Mouse (Mus musculus) cerebellum, adult (tissue): ENCODE measurements around the gene Atg16l2.

Source experiments
- ATAC-seq: cut with Nextera tagmentation; 2 replicates; pipeline ENCODE4 v1.9.2; 2017; ENCODE audit warnings: mild to moderate bottlenecking, moderate library complexity, mixed read lengths; ENCODE audit not compliant: insufficient number of reproducible peaks, low FRiP score, low TSS enrichment

Gene Atg16l2

GRCm38 (mm10) chr7:101236712-101237473 lies 65.2 kb downstream of the Atg16l2 start:
- no peak for ATAC-seq

- ATAC-seq: no peak
Measured at GRCm38 (mm10) chr7:101232716-101233115, 69.3 kb downstream of the Atg16l2 start.

- no peak for ATAC-seq
Measured at GRCm38 (mm10) chr7:101231458-101231857, 70.6 kb downstream of the Atg16l2 start.

GRCm38 (mm10) chr7:101229336-101229735 lies 72.7 kb downstream of the Atg16l2 start:
- no peak for ATAC-seq

GRCm38 (mm10) chr7:101223501-101223900 lies 78.5 kb downstream of the Atg16l2 start:
- no peak for ATAC-seq

GRCm38 (mm10) chr7:101216724-101217123 lies 85.3 kb downstream of the Atg16l2 start:
- no peak for ATAC-seq

GRCm38 (mm10) chr7:101213515-101214263 lies 88.4 kb downstream of the Atg16l2 start:
- no peak for ATAC-seq
